Mouse (Mus musculus) thymus, postnatal 0 days (tissue): Measurements from ENCODE around the gene Ryr2. TPM values are rescaled to one million over a fixed set of nuclear protein-coding genes. Genes with fewer than 3 reads are reported as not detected.

Experiments
- DNase-seq: peaks from one replicate; pipeline ENCODE4 v3.0.0-alpha.2; 2015; ENCODE audit warnings: low spot score
- polyA plus RNA-seq: library from polyadenylated mRNA; unstranded; fragments of >200 nt; fragmentation: Nextera tagmentation; extraction: Ambion mirVana; gene quantifications from 2 replicates; pipeline ENCODE4 v1.2.1, GENCODE M21; 2015

Gene Ryr2
- polyA plus RNA-seq, 1 experiment from 2014 or later = 0.68 TPM

GRCm38 (mm10) chr13:11781065-11781464 lies 325.7 kb downstream of the Ryr2 start:
- DNase-seq = no peak

DNA sequence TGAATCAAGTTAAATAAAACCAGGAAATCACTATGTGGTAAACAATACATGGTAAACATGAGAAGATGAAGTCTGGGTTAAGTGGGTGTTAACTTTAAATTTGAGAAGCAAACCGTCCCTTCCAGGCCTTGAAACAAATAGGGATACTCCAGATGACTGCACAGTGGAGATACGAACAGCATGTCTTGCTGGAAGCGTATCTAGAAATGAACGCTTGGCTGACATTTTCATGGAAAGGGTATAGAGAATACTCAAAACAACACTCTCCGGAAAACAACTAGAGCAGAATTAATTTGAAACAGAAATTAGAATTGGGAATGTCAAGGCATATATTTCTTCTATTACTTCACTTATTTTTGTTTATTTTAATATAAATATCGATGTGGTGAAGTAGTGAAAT lies 329.0 kb downstream of the Ryr2 start:
- no peak for DNase-seq

DNA sequence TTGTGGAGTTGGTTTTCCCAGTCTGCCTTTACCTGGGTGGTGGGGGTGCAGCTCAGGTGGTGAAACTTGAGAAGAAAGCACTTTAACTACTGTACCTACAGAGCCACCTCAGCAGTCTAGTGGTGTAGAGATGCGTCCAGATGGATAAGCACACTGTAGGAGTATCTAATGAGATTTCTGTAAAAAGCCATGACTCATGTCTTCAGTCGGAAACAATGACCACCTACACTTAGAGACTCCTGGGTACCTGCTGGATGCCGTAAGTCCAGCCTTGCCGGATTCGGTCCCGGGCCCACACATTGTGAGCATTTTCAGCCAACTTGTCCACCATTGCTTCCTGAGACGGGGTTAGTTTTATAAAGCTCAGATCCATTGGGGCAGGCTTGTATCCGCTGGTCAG lies 334.6 kb downstream of the Ryr2 start:
- no peak for DNase-seq

DNA sequence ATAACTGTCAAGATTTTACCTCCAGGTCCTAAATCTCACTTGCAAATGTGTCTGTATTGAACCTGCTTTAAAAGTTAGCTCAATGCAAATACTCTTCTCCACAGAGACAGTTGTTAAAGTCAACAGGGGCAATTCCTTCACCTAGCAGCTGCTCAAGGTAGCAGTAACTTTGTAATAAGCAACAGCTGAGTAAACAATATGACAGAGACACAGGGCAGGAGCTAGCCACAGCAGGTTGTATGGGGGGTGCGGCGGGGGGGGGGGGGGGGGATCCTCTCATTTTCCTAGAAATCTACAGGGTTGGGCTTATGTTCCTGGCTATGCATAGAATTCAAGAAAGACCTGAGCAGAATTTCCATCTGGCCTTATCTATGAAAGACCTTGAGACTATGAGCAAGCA lies 339.8 kb downstream of the Ryr2 start:
- DNase-seq = no peak

- no peak for DNase-seq
Observed at GRCm38 (mm10) chr13:11763925-11764324, 342.8 kb downstream of the Ryr2 start.

DNA sequence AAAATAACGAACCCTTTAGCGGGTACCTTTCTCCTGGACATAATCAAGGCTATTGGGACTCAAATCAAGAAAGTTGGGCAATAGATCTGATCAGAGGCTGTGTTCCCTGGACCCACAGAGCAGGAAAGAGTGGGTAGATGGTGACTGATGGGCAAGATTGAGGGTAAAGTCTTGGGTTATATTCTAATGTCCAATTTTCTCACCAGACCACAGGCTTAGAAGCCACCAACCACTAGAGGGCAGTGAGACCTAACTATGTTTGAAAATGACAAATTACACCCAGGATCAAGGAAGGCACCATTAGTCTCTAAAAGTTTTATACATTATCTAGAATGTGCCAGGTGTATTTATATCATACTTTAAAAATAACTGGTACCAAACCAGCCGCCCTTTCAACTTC lies 343.6 kb downstream of the Ryr2 start:
- peak; percentile 40 for DNase-seq

- DNase-seq = no peak
Observed at GRCm38 (mm10) chr13:11757894-11758293, 348.9 kb downstream of the Ryr2 start.

DNA sequence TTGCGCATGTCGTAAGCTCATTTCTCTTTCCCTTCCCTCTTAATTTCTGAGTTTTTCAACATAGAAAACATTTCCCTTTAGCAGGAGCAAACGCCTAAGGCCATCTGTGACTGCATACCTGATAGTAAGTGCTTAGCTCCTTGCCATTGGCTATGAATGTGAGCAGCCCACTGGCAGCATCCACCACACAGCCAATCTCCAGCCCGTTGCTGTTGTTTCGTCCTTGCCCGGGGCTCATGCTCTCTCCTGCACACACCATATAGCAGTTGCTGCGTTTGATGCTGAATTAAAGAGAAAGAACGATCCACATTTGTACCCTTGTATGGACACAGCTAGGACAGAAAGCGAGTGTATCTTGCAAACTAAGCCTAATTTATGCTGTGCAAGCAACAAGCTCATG lies 361.3 kb downstream of the Ryr2 start:
- DNase-seq = no peak

GRCm38 (mm10) chr13:11738211-11738610 lies 368.5 kb downstream of the Ryr2 start:
- DNase-seq = no peak

- no peak for DNase-seq
Observed at GRCm38 (mm10) chr13:11716216-11716615, 390.5 kb downstream of the Ryr2 start.

DNA sequence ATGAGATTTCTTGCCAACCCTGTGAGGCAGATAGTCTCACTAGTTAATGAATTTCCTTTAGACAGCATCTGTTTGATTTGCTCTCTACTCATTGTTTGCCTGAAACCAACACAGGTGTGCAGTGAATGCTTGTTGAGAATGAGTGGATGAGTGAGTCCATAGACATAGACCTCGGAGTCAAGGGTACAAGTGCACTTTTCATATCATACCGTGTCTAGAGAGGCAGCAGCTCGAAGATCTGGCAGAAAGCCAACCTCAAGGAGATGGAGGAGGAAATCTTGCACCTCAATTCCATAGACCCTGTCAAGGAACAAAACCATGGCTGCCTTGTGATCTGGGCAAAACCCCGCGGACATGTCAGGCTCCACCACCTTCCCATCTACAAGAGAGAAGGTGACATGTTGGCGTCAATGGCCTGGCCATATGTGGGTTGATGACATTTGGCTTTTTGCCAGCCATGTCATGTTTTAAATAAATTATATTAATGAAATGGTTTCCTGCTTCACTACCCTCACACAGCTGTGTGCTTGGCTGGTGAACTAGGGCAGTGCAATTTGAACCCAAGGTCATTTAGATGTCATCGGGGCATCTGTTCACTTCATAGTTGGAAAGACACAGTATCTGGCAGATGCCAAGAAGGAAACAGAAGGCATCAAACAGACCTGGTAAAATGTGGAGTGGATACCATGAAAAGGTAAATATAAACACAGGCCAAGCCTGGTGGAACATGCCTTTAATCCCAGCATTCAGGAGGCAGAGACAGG lies 396.9 kb downstream of the Ryr2 start:
- DNase-seq = no peak

GRCm38 (mm10) chr13:11701721-11702120 lies 405.0 kb downstream of the Ryr2 start:
- DNase-seq = no peak

GRCm38 (mm10) chr13:11696496-11696895 lies 410.2 kb downstream of the Ryr2 start:
- DNase-seq = no peak

DNA sequence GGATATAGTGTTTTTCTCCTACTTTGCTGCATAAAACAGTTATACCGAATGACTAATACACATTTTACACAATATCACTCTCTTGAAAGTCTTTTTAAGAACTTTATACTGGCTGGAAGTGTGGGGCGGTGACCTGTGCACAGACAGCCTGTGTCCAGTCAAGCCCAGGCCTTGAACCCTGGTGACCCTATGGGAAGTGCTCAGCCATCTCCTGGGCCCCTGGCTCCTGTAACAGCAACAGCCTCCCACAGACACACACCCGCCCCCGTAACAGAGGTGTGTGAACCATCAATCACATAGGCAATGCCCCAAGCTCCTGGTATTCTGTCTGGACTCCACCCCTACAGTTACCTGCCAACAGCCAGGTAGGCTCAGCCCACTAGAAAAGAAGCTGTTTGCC lies 424.9 kb downstream of the Ryr2 start:
- DNase-seq = no peak

GRCm38 (mm10) chr13:11662815-11663214 lies 443.9 kb downstream of the Ryr2 start:
- no peak for DNase-seq

GRCm38 (mm10) chr13:11644846-11645245 lies 461.9 kb downstream of the Ryr2 start:
- no peak for DNase-seq

GRCm38 (mm10) chr13:11636383-11636782 lies 470.4 kb downstream of the Ryr2 start:
- no peak for DNase-seq

DNA sequence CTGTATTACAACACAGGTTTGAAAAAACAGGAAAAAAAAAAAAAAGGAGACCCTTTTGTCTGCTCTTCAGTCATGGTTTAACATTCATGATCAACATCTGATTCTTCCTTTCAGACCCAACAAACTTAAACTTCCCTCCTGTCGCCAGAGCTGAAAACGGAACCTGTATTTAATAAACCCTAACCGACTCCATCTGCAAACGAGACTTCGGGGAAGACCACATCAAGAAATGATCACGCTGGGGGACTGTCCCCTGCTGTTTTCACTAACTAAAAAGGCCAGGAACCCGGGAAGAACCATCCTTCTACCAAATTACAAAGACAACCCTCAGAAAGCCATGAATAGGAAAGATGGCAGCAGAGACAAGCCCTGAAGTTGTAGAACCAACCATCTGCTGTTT lies 482.2 kb downstream of the Ryr2 start:
- no peak for DNase-seq

DNA sequence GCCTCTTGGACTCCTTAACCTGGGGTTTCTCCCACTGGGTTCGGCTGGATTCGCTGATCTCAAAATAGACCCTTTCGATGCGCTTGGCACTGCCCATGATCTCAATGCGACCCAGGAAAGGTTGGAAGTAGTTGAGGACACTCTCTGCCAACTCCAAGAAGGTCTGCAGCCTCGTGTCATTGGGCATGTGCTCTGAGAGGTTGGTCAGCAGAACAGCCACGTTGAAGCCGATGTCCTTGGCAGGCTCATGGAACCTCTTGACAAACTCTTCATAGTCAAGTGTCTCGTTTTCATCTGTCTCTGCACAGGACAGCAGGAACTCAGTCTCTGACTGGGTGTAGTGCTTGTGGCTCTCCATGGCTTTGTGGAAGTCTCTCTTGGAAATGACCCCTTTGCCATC lies 511.3 kb downstream of the Ryr2 start:
- no peak for DNase-seq

DNA sequence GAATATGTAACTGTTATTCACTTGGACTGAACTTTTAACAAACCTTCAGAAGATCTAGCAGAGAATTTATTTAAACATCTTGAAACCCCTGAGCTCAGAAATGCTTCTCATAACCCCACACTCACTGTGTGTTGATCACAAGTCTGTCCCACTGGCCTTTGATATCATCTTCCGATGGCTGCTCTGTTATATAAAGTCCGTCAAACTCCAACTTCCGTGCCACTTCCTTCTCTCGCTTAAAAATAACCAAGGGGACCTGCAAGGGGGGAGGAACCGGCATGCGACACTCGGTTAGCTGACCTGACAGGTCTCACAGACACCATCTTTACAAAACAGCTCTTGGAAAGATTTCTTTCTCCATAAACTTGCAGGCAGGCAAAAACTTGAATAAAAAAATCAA lies 521.5 kb downstream of the Ryr2 start:
- no peak for DNase-seq

DNA sequence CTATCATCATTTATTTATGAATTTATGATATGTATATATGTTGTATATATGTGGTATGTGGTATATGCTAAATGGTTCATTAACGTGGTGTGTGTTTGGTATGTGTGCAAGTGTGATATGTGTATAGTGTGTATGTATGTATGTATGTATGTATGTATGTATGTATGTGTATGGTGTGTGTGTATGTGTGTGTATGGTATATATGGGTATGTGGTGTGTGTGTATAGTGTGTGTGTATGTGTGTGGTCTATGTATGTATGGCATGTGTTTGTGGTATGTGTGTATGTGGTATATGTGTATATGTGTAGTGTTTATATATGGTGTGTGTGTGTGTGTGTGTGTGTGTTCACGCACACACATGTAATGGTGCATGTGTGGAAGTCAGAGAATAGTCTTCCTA lies 534.2 kb downstream of the Ryr2 start:
- no peak for DNase-seq

- DNase-seq = no peak
Observed at GRCm38 (mm10) chr13:11567376-11567775, 539.4 kb downstream of the Ryr2 start.

- DNase-seq = no peak
Observed at GRCm38 (mm10) chr13:11566486-11566885, 540.3 kb downstream of the Ryr2 start.
